In genomic region chr11:57913801-57914560, GRCm38 (mm10) we compare ENCODE assay signal across 21 mouse cellular contexts.
DNase-seq lines count a peak whose midpoint lies in the region; ATAC-seq and TF ChIP-seq lines count a peak whose summit lies in the region.
"Had no signal": no experiment of that assay in that cellular context is flagged by ENCODE, and none has a peak within 500 bp of the region (broad histone marks: within the 10 kb centered on the region; RNA-seq: fewer than 3 reads in every experiment).

No protein-coding gene starts in this region.

- TF ChIP-seq CTCF in Patski (IDR thresholded peaks at IDR 0.05), result no peak

- H3K4me3 ChIP-seq in embryonic facial prominence, embryonic 15.5 days (replicated peaks), result no peak overlapping the region
- no peak overlapping the region for H3K4me3 ChIP-seq in embryonic facial prominence, embryonic 10.5 days
- H3K4me3 ChIP-seq in heart, embryonic 15.5 days, result no peak overlapping the region
- H3K4me3 ChIP-seq in midbrain, embryonic 16.5 days (ENCODE audit: low read depth, low read length), result no peak overlapping the region
- no peak overlapping the region for H3K4me3 ChIP-seq in liver, embryonic 11.5 days (ENCODE audit: low read depth, low read length)
- H3K4me3 ChIP-seq: embryonic facial prominence, embryonic 12.5 days; limb, embryonic 12.5 days; midbrain, embryonic 12.5 days had no signal

- DNase-seq in embryonic facial prominence, embryonic 10.5 days (ENCODE audit: low spot score), result no peak
- no peak for DNase-seq in heart, adult 9 months (ENCODE audit: low spot score in 2 of 2)
- peak; percentile 57 for DNase-seq in 3134 (ENCODE audit: extremely low read depth, insufficient read length, low spot score)
- no peak for DNase-seq in Patski (ENCODE audit: low read depth, low spot score)
- DNase-seq in liver, embryonic 11.5 days (ENCODE audit: low spot score), result no peak
- DNase-seq: adrenal gland, adult 8-10 months; cerebellum, adult 9-11 months; gastrocnemius, postnatal 36 days; heart, postnatal 36 days; lung, postnatal 10 days; spleen, adult 18-20 months; thymus, postnatal 14 days had no signal

- H3K27ac ChIP-seq in embryonic facial prominence, embryonic 15.5 days (replicated peaks), result peak overlapping the region; percentile 48; the same call in 1 of the 2 replicates
- H3K27ac ChIP-seq in embryonic facial prominence, embryonic 10.5 days (replicated peaks), result no peak overlapping the region
- H3K27ac ChIP-seq in heart, embryonic 15.5 days, result peak overlapping the region; percentile 37; the same call in 1 of the 2 replicates
- no peak overlapping the region for H3K27ac ChIP-seq in midbrain, embryonic 16.5 days (ENCODE audit: low read length)
- no peak overlapping the region for H3K27ac ChIP-seq in liver, embryonic 11.5 days (ENCODE audit: low read depth, low read length)
- H3K27ac ChIP-seq: embryonic facial prominence, embryonic 12.5 days; hindbrain, embryonic 14.5 days; limb, embryonic 12.5 days; liver, embryonic 14.5 days; midbrain, embryonic 12.5 days had no signal

- no peak overlapping the region for H3K4me2 ChIP-seq in embryonic facial prominence, embryonic 15.5 days (replicated peaks)
- no peak overlapping the region for H3K4me2 ChIP-seq in heart, embryonic 15.5 days
- H3K4me2 ChIP-seq in midbrain, embryonic 16.5 days (ENCODE audit: low read length), result no peak overlapping the region
- H3K4me2 ChIP-seq in liver, embryonic 11.5 days, result no peak overlapping the region
- H3K4me2 ChIP-seq: embryonic facial prominence, embryonic 12.5 days; hindbrain, embryonic 14.5 days; limb, embryonic 12.5 days; midbrain, embryonic 12.5 days had no signal

- no peak overlapping the region for H3K9ac ChIP-seq in embryonic facial prominence, embryonic 15.5 days
- H3K9ac ChIP-seq in heart, embryonic 15.5 days, result no peak overlapping the region
- H3K9ac ChIP-seq in midbrain, embryonic 16.5 days (ENCODE audit: low read depth, low read length), result no peak overlapping the region
- no peak overlapping the region for H3K9ac ChIP-seq in liver, embryonic 11.5 days (ENCODE audit: low read depth, low read length)
- H3K9ac ChIP-seq: embryonic facial prominence, embryonic 12.5 days; hindbrain, embryonic 14.5 days; limb, embryonic 12.5 days; liver, embryonic 14.5 days; midbrain, embryonic 12.5 days had no signal

- peaks cover 11% of the 10 kb centered on the region; the same call in 1 of the 2 replicates for H3K4me1 ChIP-seq in embryonic facial prominence, embryonic 15.5 days
- peaks cover 29% of the 10 kb centered on the region for H3K4me1 ChIP-seq in embryonic facial prominence, embryonic 10.5 days
- peaks cover 38% of the 10 kb centered on the region for H3K4me1 ChIP-seq in heart, embryonic 15.5 days (replicated peaks)
- no peaks in the 10 kb centered on the region for H3K4me1 ChIP-seq in midbrain, embryonic 16.5 days (ENCODE audit: control insufficient read depth, insufficient read depth, low read length)
- H3K4me1 ChIP-seq in liver, embryonic 11.5 days (replicated peaks; ENCODE audit: control insufficient read depth, insufficient read depth, low read length), result peaks cover 5% of the 10 kb centered on the region
- H3K4me1 ChIP-seq: midbrain, embryonic 12.5 days had no signal

- CTCF ChIA-PET in Patski (lab: Charles Lee), result interaction anchor here (1.4 kb wide), 1 partner anchor 21 kb away, joined by 3 read pairs; no protein-coding TSS in a partner anchor

- in situ Hi-C loops in Patski (cut with MboI; ENCODE audit: low pct_unique_long_range_greater_than_20kb), result no loop called here

- no peaks in the 10 kb centered on the region for H3K36me3 ChIP-seq in embryonic facial prominence, embryonic 15.5 days
- no peaks in the 10 kb centered on the region for H3K36me3 ChIP-seq in embryonic facial prominence, embryonic 10.5 days (replicated peaks)
- H3K36me3 ChIP-seq in heart, embryonic 15.5 days, result no peaks in the 10 kb centered on the region
- no peaks in the 10 kb centered on the region for H3K36me3 ChIP-seq in midbrain, embryonic 16.5 days (ENCODE audit: control insufficient read depth, insufficient read depth, low read length)
- no peaks in the 10 kb centered on the region for H3K36me3 ChIP-seq in liver, embryonic 11.5 days (ENCODE audit: control insufficient read depth, insufficient read depth, low read length)
- H3K36me3 ChIP-seq: embryonic facial prominence, embryonic 12.5 days; limb, embryonic 12.5 days; midbrain, embryonic 12.5 days had no signal

- ATAC-seq in embryonic facial prominence, embryonic 15.5 days (ENCODE audit: insufficient number of reproducible peaks, low FRiP score, low TSS enrichment, low read depth), result no peak
- ATAC-seq in heart, embryonic 15.5 days (replicated peaks; ENCODE audit: insufficient number of reproducible peaks, insufficient read depth, low FRiP score, low read depth), result no peak
- ATAC-seq in Patski, result peak; percentile 45
- ATAC-seq in midbrain, embryonic 16.5 days, result no peak
- ATAC-seq in liver, embryonic 11.5 days (replicated peaks; ENCODE audit: low FRiP score), result no peak
- ATAC-seq: forebrain, embryonic 14.5 days had no signal

- H3K9me3 ChIP-seq in embryonic facial prominence, embryonic 15.5 days (replicated peaks), result no peaks in the 10 kb centered on the region
- H3K9me3 ChIP-seq in embryonic facial prominence, embryonic 10.5 days, result no peaks in the 10 kb centered on the region
- no peaks in the 10 kb centered on the region for H3K9me3 ChIP-seq in heart, embryonic 15.5 days (replicated peaks)
- H3K9me3 ChIP-seq in midbrain, embryonic 16.5 days (replicated peaks; ENCODE audit: control insufficient read depth, low read length, poor library complexity, severe bottlenecking), result no peaks in the 10 kb centered on the region
- H3K9me3 ChIP-seq in liver, embryonic 11.5 days (ENCODE audit: control insufficient read depth, low read length), result no peaks in the 10 kb centered on the region
- H3K9me3 ChIP-seq: embryonic facial prominence, embryonic 12.5 days; limb, embryonic 12.5 days; midbrain, embryonic 12.5 days had no signal

- POLR2A ChIA-PET in Patski (lab: Charles Lee), result no interaction called here

- WGBS in embryonic facial prominence, embryonic 15.5 days, result 50% methylated on average over 3 of the region's 3 CpGs
- WGBS in embryonic facial prominence, embryonic 10.5 days, result 64% methylated on average over 3 of the region's 3 CpGs
- 71% methylated on average over 3 of the region's 3 CpGs for WGBS in heart, embryonic 15.5 days
- WGBS in midbrain, embryonic 16.5 days, result 89% methylated on average over 3 of the region's 3 CpGs
- 66% methylated on average over 3 of the region's 3 CpGs for WGBS in liver, embryonic 11.5 days

- H3K27me3 ChIP-seq in embryonic facial prominence, embryonic 15.5 days, result no peaks in the 10 kb centered on the region
- no peaks in the 10 kb centered on the region; the same call in 1 of the 2 replicates for H3K27me3 ChIP-seq in embryonic facial prominence, embryonic 10.5 days (replicated peaks; ENCODE audit: low read depth, poor library complexity, severe bottlenecking)
- no peaks in the 10 kb centered on the region for H3K27me3 ChIP-seq in heart, embryonic 15.5 days
- H3K27me3 ChIP-seq in Patski, result no peaks in the 10 kb centered on the region
- H3K27me3 ChIP-seq in midbrain, embryonic 16.5 days (ENCODE audit: control insufficient read depth, insufficient read depth, low read depth, low read length), result no peaks in the 10 kb centered on the region
- no peaks in the 10 kb centered on the region for H3K27me3 ChIP-seq in liver, embryonic 11.5 days (replicated peaks; ENCODE audit: control insufficient read depth, insufficient read depth, low read length)
- H3K27me3 ChIP-seq: embryonic facial prominence, embryonic 12.5 days; midbrain, embryonic 12.5 days had no signal

Comparison
In these comparisons a context has a peak if more than half of its experiments do, and no peak if none do; other contexts are left out.
1. H3K27ac ChIP-seq: peak in embryonic facial prominence, embryonic 15.5 days (single experiment) and heart, embryonic 15.5 days (single experiment); none in embryonic facial prominence, embryonic 10.5 days (single experiment), midbrain, embryonic 16.5 days (single experiment) and liver, embryonic 11.5 days (single experiment).